Mouse (Mus musculus): ENCODE measurements around the gene Bloc1s5. TPM values are rescaled to one million over a fixed set of nuclear protein-coding genes. Genes with fewer than 3 reads are reported as not detected.
"Not testable (repeated sequence)": the region's sequence is repeated elsewhere in the genome, so short reads cannot be mapped to it uniquely, and the experiment has no call there.

Gene Bloc1s5
- polyA plus RNA-seq, 1 experiment: 8.7 TPM

GRCm38 (mm10) chr13:38625492-38626228, 9.2 kb downstream of the Bloc1s5 start:
- Histone ChIP-seq H3K27me3 (ENCODE audit: control insufficient read depth, insufficient read depth, insufficient read length) (no peaks in the 10 kb centered on the region), H3K4me2 (ENCODE audit: low read depth) (no peak overlapping the region), H3ac (ENCODE audit: control insufficient read depth, insufficient read length) (no peak overlapping the region), H3K79me2 (ENCODE audit: control insufficient read depth, insufficient read depth) (no peaks in the 10 kb centered on the region), H3K36me3 (ENCODE audit: control insufficient read depth, insufficient read depth) (no peaks in the 10 kb centered on the region), H3K4me3 (no peak overlapping the region)
- TF ChIP-seq MAX (IDR thresholded peaks at IDR 0.05; ENCODE audit: low read depth): no peak
- TF ChIP-seq E2F4 (IDR thresholded peaks at IDR 0.05; ENCODE audit: insufficient read depth): no peak
- no peak for TF ChIP-seq TCF12 (IDR thresholded peaks at IDR 0.05; ENCODE audit: insufficient read depth, poor library complexity, severe bottlenecking)
- TF ChIP-seq USF1 (IDR thresholded peaks at IDR 0.05; ENCODE audit: low read depth): no peak
- TF ChIP-seq MYOD1 (IDR thresholded peaks at IDR 0.05; ENCODE audit: control insufficient read depth in 1 of 3, insufficient read length in 2 of 3, low read depth in 2 of 3): no peak
- no peak for TF ChIP-seq REST (IDR thresholded peaks at IDR 0.05; ENCODE audit: insufficient read depth, insufficient read length)
- TF ChIP-seq SRF (IDR thresholded peaks at IDR 0.05; ENCODE audit: control insufficient read depth, insufficient read length, low read depth): no peak
- no peak for TF ChIP-seq TCF3 (IDR thresholded peaks at IDR 0.05; ENCODE audit: insufficient read length, low read depth)
- TF ChIP-seq CEBPB (IDR thresholded peaks at IDR 0.05; ENCODE audit: insufficient read depth, poor library complexity, severe bottlenecking): no peak
- TF ChIP-seq POLR2AphosphoS2 (IDR thresholded peaks at IDR 0.05; ENCODE audit: insufficient read length, low read depth): no peak
- TF ChIP-seq MYOG (IDR thresholded peaks at IDR 0.05; ENCODE audit: control insufficient read depth in 1 of 3, insufficient read depth in 1 of 3, insufficient read length in 2 of 3, low read depth in 2 of 3): no peak
- no peak for TF ChIP-seq POLR2A (IDR thresholded peaks at IDR 0.05; ENCODE audit: insufficient read length, low read depth)

- no peak for TF ChIP-seq REST (IDR thresholded peaks at IDR 0.05; ENCODE audit: insufficient read depth, insufficient read length)
- TF ChIP-seq MAX (IDR thresholded peaks at IDR 0.05; ENCODE audit: low read depth): no peak
- TF ChIP-seq MYOG (IDR thresholded peaks at IDR 0.05; ENCODE audit: control insufficient read depth in 1 of 3, insufficient read depth in 1 of 3, insufficient read length in 2 of 3, low read depth in 2 of 3): no peak
- no peak for TF ChIP-seq MYOD1 (IDR thresholded peaks at IDR 0.05; ENCODE audit: control insufficient read depth in 1 of 3, insufficient read length in 2 of 3, low read depth in 2 of 3)
- TF ChIP-seq TCF12 (IDR thresholded peaks at IDR 0.05; ENCODE audit: insufficient read depth, poor library complexity, severe bottlenecking): no peak
- TF ChIP-seq POLR2A (IDR thresholded peaks at IDR 0.05; ENCODE audit: insufficient read length, low read depth): no peak
- no peak for TF ChIP-seq SRF (IDR thresholded peaks at IDR 0.05; ENCODE audit: control insufficient read depth, insufficient read length, low read depth)
- no peak for TF ChIP-seq POLR2AphosphoS2 (IDR thresholded peaks at IDR 0.05; ENCODE audit: insufficient read length, low read depth)
- no peak for TF ChIP-seq CEBPB (IDR thresholded peaks at IDR 0.05; ENCODE audit: insufficient read depth, poor library complexity, severe bottlenecking)
- no peak for TF ChIP-seq USF1 (IDR thresholded peaks at IDR 0.05; ENCODE audit: low read depth)
- no peak for TF ChIP-seq E2F4 (IDR thresholded peaks at IDR 0.05; ENCODE audit: insufficient read depth)
- no peak for TF ChIP-seq TCF3 (IDR thresholded peaks at IDR 0.05; ENCODE audit: insufficient read length, low read depth)
- Histone ChIP-seq H3K36me3 (ENCODE audit: control insufficient read depth, insufficient read depth) (no peaks in the 10 kb centered on the region), H3K4me3 (no peak overlapping the region), H3K4me2 (ENCODE audit: low read depth) (no peak overlapping the region), H3ac (ENCODE audit: control insufficient read depth, insufficient read length) (no peak overlapping the region), H3K27me3 (ENCODE audit: control insufficient read depth, insufficient read depth, insufficient read length) (no peaks in the 10 kb centered on the region), H3K79me2 (ENCODE audit: control insufficient read depth, insufficient read depth) (no peaks in the 10 kb centered on the region)
Observed at GRCm38 (mm10) chr13:38624292-38624902, 10.5 kb downstream of the Bloc1s5 start.

DNA sequence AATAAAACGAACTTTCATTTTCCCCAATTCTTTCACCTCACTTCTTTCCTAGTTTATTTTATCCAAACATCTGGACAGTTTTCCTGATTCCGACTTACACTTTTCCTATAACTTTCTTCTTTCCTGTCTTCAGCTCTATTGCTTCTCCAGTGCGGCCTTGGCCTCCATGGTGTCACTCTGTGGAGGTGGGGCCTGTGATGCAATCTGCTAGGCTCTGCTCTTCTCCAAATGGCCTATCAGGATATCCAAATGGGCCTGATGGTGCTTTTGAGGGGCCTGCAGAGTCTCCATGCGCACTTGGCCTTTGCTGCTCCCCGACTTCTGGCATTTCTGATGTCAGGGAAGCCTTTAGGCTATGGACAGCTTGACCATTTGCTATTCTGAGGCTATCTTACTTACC, 11.6 kb downstream of the Bloc1s5 start:
- Histone ChIP-seq H3ac (ENCODE audit: control insufficient read depth, insufficient read length) (no peak overlapping the region), H3K27me3 (ENCODE audit: control insufficient read depth, insufficient read depth, insufficient read length) (no peaks in the 10 kb centered on the region), H3K36me3 (ENCODE audit: control insufficient read depth, insufficient read depth) (no peaks in the 10 kb centered on the region), H3K79me2 (ENCODE audit: control insufficient read depth, insufficient read depth) (no peaks in the 10 kb centered on the region), H3K4me3 (no peak overlapping the region), H3K4me2 (ENCODE audit: low read depth) (no peak overlapping the region)
- TF ChIP-seq MYOG (IDR thresholded peaks at IDR 0.05; ENCODE audit: control insufficient read depth in 1 of 3, insufficient read depth in 1 of 3, insufficient read length in 2 of 3, low read depth in 2 of 3): no peak
- no peak for TF ChIP-seq TCF3 (IDR thresholded peaks at IDR 0.05; ENCODE audit: insufficient read length, low read depth)
- no peak for TF ChIP-seq POLR2A (IDR thresholded peaks at IDR 0.05; ENCODE audit: insufficient read length, low read depth)
- TF ChIP-seq MYOD1 (IDR thresholded peaks at IDR 0.05; ENCODE audit: control insufficient read depth in 1 of 3, insufficient read length in 2 of 3, low read depth in 2 of 3): no peak
- no peak for TF ChIP-seq REST (IDR thresholded peaks at IDR 0.05; ENCODE audit: insufficient read depth, insufficient read length)
- TF ChIP-seq CEBPB (IDR thresholded peaks at IDR 0.05; ENCODE audit: insufficient read depth, poor library complexity, severe bottlenecking): no peak
- TF ChIP-seq E2F4 (IDR thresholded peaks at IDR 0.05; ENCODE audit: insufficient read depth): no peak
- no peak for TF ChIP-seq USF1 (IDR thresholded peaks at IDR 0.05; ENCODE audit: low read depth)
- TF ChIP-seq POLR2AphosphoS2 (IDR thresholded peaks at IDR 0.05; ENCODE audit: insufficient read length, low read depth): no peak
- no peak for TF ChIP-seq SRF (IDR thresholded peaks at IDR 0.05; ENCODE audit: control insufficient read depth, insufficient read length, low read depth)
- no peak for TF ChIP-seq TCF12 (IDR thresholded peaks at IDR 0.05; ENCODE audit: insufficient read depth, poor library complexity, severe bottlenecking)
- TF ChIP-seq MAX (IDR thresholded peaks at IDR 0.05; ENCODE audit: low read depth): no peak

DNA sequence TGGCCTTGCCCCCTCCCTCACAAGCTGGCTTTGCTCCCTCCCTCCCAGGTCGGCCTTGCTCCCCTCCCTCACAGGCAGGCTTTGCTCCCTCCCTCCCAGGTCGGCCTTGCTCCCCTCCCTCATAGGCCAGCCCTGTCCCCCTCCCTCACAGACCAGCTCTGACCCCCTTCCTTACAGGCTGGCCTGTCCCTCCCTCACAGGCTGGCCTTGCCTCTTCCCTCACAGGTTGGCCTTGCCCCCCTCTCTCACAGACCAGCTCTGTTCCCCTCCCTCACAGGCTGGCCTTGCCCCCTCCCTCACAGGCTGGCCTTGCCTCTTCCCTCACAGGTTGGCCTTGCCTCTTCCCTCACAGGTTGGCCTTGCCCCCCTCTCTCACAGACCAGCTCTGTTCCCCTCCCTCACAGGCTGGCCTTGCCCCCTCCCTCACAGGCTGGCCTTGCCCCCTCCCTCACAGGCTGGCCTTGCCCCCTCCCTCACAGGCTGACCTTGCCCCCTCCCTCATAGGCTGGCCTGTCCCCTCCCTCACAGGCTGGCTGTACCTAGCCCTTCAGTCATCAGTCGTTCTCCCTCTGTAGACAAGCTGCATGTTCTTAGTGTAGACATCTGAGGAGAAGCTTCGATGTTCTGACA, 16.8 kb downstream of the Bloc1s5 start:
- not testable (repeated sequence) for H3K36me3 ChIP-seq (ENCODE audit: control insufficient read depth, insufficient read depth); H3K4me2 ChIP-seq (ENCODE audit: low read depth); H3ac ChIP-seq (ENCODE audit: control insufficient read depth, insufficient read length); H3K4me3 ChIP-seq; H3K79me2 ChIP-seq (ENCODE audit: control insufficient read depth, insufficient read depth); H3K27me3 ChIP-seq (ENCODE audit: control insufficient read depth, insufficient read depth, insufficient read length)

All from myocyte (in vitro differentiated cells).